ENCODE assay signal across 14 mouse cellular contexts in genomic region chr6:49694851-49695250, GRCm38 (mm10).
"Had no signal": no experiment of that assay in that cellular context is flagged by ENCODE, and none has a peak within 500 bp of the region (broad histone marks: within the 10 kb centered on the region; RNA-seq: fewer than 3 reads in every experiment).

No protein-coding gene starts in this region.

- H3K36me3 ChIP-seq: limb, embryonic 10.5 days; liver, embryonic 15.5 days; midbrain, embryonic 10.5 days had no signal

- H3K9me3 ChIP-seq: limb, embryonic 10.5 days; liver, embryonic 15.5 days; midbrain, embryonic 10.5 days had no signal

- H3K9ac ChIP-seq: liver, embryonic 15.5 days had no signal

- H3K27me3 ChIP-seq: liver, embryonic 15.5 days had no signal

- H3K4me1 ChIP-seq: liver, embryonic 15.5 days had no signal

- H3K4me2 ChIP-seq: liver, embryonic 11.5 days; liver, embryonic 15.5 days had no signal

- H3K27ac ChIP-seq: limb, embryonic 10.5 days; liver, embryonic 15.5 days; midbrain, embryonic 10.5 days had no signal

- ATAC-seq: lung, postnatal 0 days had no signal

- DNase-seq: kidney, adult 8-10 months; kidney, postnatal 25 days; layer of hippocampus, adult 9-11 months; lung, adult 2 months; lung, postnatal 4 days; midbrain, embryonic 14.5 days; right cerebral cortex, adult 18-20 months; right cerebral cortex, postnatal 25 days; thymus, postnatal 4 days had no signal

- H3K4me3 ChIP-seq: limb, embryonic 10.5 days; liver, embryonic 15.5 days; midbrain, embryonic 10.5 days had no signal
